Mouse (Mus musculus) thymus, adult 2 months (tissue): Measurements from ENCODE around the gene Csf3r.

Experiments used
- CTCF ChIP-seq: fragments of 200-500 bp; IDR thresholded peaks from 2 replicates; pipeline ENCODE4 v1.5.1; 2012; ENCODE audit warnings: mild to moderate bottlenecking, control low read depth, low read length, moderate library complexity, borderline replicate concordance; ENCODE audit not compliant: control insufficient read depth, poor library complexity, insufficient read depth; ENCODE audit errors: extremely low read depth
- POLR2A ChIP-seq: fragments of 200-500 bp; IDR thresholded peaks from 2 replicates; pipeline ENCODE4 v1.6.1; 2012; ENCODE audit warnings: mild to moderate bottlenecking, low read length, control low read depth, moderate library complexity; ENCODE audit not compliant: control insufficient read depth, poor library complexity, insufficient read depth; ENCODE audit errors: extremely low read depth

- no peak for TF ChIP-seq CTCF
- no peak for TF ChIP-seq POLR2A
Measured at GRCm38 (mm10) chr4:126077833-126078232, 53.5 kb downstream of the Csf3r start.
